Mouse (Mus musculus) inflammation-experienced regulatory T-cells, adult 6 months (primary cell): ENCODE measurements around the gene Nags. TPM values are rescaled to one million over a fixed set of nuclear protein-coding genes. Genes with fewer than 3 reads are reported as not detected.

ENCODE experiments used
- ATAC-seq: one replicate; pipeline ENCODE4 v1.8.0; 2017
- polyA plus RNA-seq, 3 experiments: library from polyadenylated mRNA; unstranded; fragments of 100-300 nt; shearing (Covaris generic); gene quantifications; one replicate each; pipeline ENCODE4 v1.2.1; 2017

The Nags gene
- under 1 TPM in 1 of 3 experiments, not detected in 2; 0.28 TPM for polyA plus RNA-seq

- ATAC-seq = no peak
Observed at GRCm38 (mm10) chr11:102145471-102146001, at the start of gene Nags. Gene Nags (plus strand): TSS chr11:102145513.

DNA sequence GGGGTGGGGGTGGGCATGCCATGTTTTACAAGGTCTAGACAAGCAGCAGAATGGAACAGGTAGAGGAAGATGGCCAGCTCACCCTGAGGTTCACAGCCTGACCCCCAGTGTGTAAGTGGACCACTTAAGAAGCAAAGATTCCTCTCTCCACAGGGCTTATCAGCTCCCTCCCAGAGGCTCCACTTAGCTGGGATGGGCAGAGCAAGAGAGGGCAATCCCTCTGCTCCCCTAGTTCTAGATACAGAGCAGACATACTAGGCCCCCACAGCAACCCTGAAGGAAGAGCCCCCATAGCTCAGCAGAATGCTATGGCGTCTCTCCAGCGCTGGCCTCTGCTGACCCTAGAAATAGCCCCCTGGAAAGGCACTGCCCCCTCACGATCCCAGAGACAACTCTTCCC is 49.6 kb upstream of the Nags start:
- no peak for ATAC-seq

DNA sequence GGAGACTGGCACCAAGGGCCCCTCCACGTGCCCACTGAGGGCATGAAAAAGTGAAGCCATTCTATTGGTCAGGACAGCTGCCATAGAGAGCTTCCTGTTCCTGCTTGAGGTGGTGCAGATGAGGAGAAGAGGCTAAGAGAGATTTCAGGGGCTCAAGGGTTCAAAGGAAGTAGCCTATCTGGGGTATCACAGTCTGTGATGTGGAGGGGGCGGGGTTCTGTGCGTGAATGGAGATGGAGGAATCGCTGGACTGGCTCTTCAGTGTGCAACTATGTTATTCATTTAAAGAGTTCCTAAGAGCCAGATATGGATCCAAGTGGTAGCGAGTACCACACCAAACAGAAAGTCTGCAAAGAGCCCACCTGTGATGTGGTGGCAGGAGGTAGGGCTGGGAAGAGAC is 48.9 kb upstream of the Nags start:
- no peak for ATAC-seq

GRCm38 (mm10) chr11:102096887-102097391 is 48.4 kb upstream of the Nags start:
- ATAC-seq = no peak

DNA sequence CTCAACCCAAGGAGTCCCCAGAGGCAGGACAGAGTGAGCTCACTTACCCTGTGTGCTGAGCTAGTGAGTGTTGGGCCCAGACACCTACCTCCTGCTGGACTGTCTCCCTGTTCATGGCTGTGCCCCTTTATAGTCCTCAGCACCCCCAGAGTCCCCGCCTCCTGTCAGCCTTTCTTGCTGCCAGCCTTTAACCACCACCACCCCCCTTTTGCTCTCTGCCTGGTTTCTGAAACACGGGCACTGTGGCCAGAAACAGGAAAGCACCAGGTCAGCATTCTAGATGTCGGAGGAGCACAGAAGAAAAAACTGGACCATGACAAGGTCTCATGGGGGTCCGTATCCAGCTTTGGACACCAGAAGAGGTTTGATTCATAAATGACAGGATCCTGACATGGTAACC is 44.1 kb upstream of the Nags start, which contains the start of gene Ppy:
Ppy (minus strand) TSS at position 101 of the 400 bp plus-strand sequence.
- ATAC-seq = no peak

- no peak for ATAC-seq
Observed at GRCm38 (mm10) chr11:102102485-102103258, 42.6 kb upstream of the Nags start.

GRCm38 (mm10) chr11:102106911-102107310 is 38.4 kb upstream of the Nags start:
- no peak for ATAC-seq

DNA sequence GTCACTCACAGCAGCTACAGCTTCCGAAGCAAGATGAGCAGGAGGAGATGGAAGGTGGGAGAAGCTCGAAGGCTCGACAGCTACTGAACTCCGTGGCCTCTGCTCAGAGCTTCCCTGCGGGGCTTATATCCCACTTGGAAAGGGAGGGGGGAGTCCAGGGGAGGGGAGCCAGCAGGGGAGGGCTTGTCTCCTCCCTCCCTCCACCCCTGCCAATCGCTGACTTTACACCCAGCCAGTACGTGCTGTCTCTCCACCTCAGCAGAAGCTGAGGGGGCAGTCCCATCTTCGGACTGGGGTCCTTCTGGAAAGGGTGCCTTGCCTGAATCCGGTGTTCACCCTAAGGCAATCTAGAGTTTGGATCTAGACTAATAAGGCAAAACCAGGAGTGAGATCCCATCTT is 37.6 kb upstream of the Nags start, which contains the start of gene Pyy:
Pyy (minus strand) TSS at position 101 of the 400 bp plus-strand sequence.
- ATAC-seq = no peak

GRCm38 (mm10) chr11:102111576-102111975 is 33.7 kb upstream of the Nags start:
- no peak for ATAC-seq

DNA sequence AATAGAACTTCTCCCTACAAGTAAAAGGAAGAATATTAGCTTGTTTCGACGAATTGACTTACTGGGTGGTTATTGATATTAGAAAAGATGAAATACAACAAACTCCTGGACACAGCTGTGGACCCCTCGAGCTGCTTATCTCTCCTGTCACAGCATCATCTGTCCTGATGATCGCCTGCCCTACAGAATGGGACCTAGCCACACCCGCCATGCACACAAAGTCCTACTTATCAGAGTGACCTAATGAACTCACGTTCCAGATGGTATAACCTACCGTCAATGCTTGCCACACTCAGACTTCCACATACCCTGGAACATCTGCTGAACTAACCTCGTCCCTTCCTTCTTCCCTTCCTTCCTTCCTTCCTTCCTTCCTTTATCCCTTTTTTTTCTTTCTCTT is 29.1 kb upstream of the Nags start:
- no peak for ATAC-seq

DNA sequence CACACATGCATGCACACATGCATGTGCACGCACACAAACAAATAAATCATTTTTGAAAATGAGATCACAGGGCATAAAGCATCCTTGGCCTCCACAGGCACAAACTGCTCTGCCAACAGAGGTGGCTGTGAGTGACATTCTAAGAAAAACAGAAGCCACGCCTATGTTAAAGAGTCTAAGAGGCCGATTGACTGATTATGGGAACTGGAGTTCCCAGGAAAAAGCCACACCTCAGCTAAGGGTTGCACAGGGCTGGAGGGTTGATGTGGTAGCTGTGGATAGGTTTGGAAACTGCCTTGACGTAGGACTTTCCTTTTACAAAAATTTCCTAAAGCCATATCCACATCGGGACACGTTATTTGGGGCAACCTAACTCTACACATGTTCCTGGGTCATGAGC is 27.9 kb upstream of the Nags start:
- ATAC-seq = no peak

GRCm38 (mm10) chr11:102134516-102134915 is 10.8 kb upstream of the Nags start:
- no peak for ATAC-seq

DNA sequence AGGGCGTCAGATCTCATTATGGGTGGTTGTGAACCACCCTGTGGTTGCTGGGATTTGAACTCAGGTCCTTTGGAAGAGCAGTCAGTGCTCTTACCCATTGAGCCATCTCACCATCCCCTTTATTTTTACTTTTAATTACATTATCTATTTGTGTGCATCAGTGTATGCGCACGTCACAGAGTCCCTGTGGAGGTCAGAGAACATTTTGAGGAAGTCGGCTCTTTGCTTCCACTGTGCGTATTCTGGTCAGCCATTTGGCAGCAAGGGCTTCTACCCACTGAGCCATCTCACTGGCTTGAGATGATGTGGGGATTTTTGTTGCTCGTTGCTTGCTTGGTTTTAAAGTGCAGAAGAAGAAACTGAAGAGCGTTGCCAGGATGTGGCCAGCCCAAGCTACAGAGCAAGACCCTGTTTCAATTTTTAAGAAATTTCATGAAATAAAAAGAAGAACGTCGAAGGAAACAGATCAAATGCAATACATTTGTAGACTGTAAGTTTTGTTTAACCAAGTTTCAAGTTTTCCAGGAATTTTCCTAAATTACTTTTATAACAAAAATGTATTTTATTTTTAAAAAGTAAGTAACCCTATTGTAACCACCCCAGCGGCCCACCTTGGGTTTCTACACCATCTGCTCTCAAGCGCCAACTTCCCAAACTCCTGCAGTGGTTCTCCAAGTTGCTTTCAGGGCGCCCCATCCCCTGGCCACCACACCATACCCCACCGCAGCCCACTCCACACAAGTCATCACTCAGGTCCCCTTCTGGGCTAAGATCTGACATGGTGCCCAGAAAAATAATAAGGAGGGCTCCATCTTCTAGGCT is 7.5 kb upstream of the Nags start:
- ATAC-seq = no peak

GRCm38 (mm10) chr11:102138447-102138740 is 6.9 kb upstream of the Nags start:
- no peak for ATAC-seq

DNA sequence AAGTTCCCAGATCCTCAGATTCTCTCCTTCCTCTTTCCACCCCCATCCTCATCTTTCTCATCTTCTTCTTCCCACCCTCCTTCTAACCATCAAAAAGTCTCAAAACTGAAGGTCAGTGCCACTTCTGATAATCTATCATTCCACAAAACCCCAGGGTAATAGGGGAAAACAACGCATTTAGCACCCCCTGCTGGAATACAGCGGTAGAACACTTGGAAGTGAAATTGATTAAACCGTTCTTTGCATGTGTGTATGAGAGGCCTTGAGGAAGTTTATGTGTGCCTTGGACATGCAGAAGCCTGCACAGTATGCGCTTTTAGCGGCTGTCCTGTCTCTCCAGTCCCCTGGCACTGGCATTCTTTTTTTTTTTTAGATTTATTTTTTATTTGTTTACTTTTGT is 4.8 kb upstream of the Nags start:
- ATAC-seq = no peak

DNA sequence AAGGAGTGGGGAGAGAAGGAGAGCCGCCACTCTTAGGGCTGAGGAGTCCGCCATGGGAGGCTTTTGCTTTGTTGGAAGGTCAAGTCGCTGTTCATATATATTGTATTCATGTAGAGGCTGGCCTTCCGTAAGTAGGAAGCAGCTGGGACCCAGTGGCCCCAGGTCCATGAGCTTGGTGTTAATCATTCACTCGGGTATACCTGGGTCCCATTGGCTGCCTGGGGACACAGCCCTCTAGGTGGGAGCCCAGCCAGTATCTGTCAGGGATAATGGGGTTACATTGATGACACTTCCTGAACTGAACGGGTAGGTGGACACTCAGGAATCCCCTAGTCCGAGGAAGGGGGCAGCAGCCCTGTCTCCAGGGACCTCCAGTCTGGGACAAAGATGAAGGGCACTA is 3.0 kb upstream of the Nags start:
- ATAC-seq = no peak

- ATAC-seq = no peak
Observed at GRCm38 (mm10) chr11:102144957-102145470, 299 bp upstream of the Nags start.

- no peak for ATAC-seq
Observed at GRCm38 (mm10) chr11:102146005-102146404, 692 bp downstream of the Nags start.

DNA sequence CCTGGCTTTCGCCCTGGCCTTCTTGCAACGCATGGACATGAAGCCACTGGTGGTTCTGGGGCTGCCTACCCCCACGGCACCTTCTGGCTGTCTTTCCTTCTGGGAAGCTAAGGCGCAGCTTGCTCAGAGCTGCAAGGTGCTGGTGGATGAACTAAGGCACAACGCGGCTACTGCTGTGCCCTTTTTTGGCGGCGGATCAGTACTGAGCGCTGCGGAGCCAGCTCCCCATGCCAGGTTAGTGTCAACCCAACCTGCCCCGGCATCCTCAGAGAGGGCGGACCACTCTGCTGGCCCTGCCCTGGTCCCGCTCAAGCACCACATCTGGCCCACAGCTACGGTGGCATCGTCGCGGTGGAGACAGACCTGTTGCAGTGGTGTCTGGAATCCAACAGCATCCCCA is 1.2 kb downstream of the Nags start:
- ATAC-seq = no peak

GRCm38 (mm10) chr11:102147213-102147989 is 2.1 kb downstream of the Nags start:
- ATAC-seq = no peak

- ATAC-seq = peak; percentile 69
Observed at GRCm38 (mm10) chr11:102156039-102156785, 10.9 kb downstream of the Nags start, which contains the start of gene Tmem101. Gene Tmem101 (minus strand): TSS chr11:102156404.

DNA sequence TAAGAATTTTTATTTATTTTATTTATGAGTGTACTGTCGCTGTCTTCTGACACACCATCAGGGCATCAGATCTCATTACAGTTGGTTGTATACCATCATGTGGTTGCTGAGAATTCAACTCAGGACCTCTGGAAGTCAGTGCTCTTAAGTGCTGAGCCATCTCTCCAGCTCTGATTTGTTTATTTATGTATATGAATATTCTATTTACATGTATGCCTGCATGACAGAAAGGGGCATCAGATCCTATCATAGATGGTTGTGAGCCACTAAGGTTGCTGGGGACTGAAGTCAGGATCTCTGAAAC is 11.4 kb downstream of the Nags start:
- ATAC-seq = no peak
